Mouse (Mus musculus) lung, postnatal 0 days (tissue): ENCODE data around the gene Ndst2.

Experiments used
- CTCF ChIP-seq: IDR thresholded peaks from 2 replicates; pipeline ENCODE4 v1.5.1; 2016; ENCODE audit warnings: antibody characterized with exemption, mild to moderate bottlenecking
- EP300 ChIP-seq: IDR thresholded peaks from 2 replicates; pipeline ENCODE4 v1.6.1; 2016; ENCODE audit warnings: antibody characterized with exemption, mild to moderate bottlenecking, control low read depth

- TF ChIP-seq EP300 (no peak), CTCF (no peak)
Measured at GRCm38 (mm10) chr14:20698515-20698914, 35.8 kb downstream of the Ndst2 start.
